Mouse (Mus musculus): Measurements from ENCODE around the gene Lrrc36. TPM values are rescaled to one million over a fixed set of nuclear protein-coding genes. Genes with fewer than 3 reads are reported as not detected.

Lrrc36 gene
- total and polyA plus RNA-seq, 3 experiments, result 0.19 to 0.34 (median 0.26) TPM

DNA sequence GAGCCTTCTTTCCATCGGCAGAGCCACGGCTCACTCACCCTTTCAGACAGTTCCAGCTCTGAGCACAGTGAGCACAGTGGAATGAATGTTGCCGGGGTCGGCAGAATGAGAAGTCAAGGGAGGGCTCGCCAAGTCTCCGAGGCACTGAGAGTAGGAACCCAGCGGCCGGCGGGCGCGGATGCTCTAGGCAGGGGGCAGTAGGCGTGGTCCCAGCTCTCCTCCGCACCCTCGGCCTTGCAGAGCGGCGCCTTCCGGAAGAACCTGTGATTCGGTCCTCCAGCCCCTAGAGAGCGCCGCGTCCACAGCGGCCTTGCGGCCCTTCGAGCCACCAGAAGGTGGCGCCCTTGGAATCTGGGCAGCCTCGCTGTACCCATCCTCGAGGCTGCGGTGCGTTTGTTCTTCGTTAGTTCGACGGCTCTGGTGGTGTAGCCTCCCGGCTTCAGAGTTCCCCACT is 38.8 kb upstream of the Lrrc36 start:
- Histone ChIP-seq H3K9me3 (replicated peaks; ENCODE audit: low read length) (peaks cover 7% of the 10 kb centered on the region), H3K4me1 (ENCODE audit: control insufficient read depth in 1 of 2, insufficient read depth in 2 of 2) (no peaks in the 10 kb centered on the region; a peak in 1 of 4 replicates), H3K27ac (ENCODE audit: insufficient read depth, low read depth) (no peak overlapping the region), H3K79me2 (replicated peaks; ENCODE audit: control insufficient read depth, extremely low read depth, insufficient read depth, poor library complexity, severe bottlenecking) (no peaks in the 10 kb centered on the region), H3K4me2 (ENCODE audit: insufficient read depth, low read depth, poor library complexity, severe bottlenecking) (no peak overlapping the region), H3K36me3 (replicated peaks in 1 of 2; ENCODE audit: control insufficient read depth in 1 of 2, insufficient read depth in 1 of 2, low read length in 1 of 2) (no peaks in the 10 kb centered on the region), H3K4me3 (replicated peaks in 1 of 3; ENCODE audit: low read depth in 2 of 3, low read length in 2 of 3, poor library complexity in 1 of 3) (no peak overlapping the region), H3K27me3 (replicated peaks) (no peaks in the 10 kb centered on the region), H3K9ac (ENCODE audit: insufficient read depth, low read depth) (no peak overlapping the region)
- dilution Hi-C loops (cut with MboI; ENCODE audit: extremely low pct_ligation_motif_present, extremely low pct_unique_long_range_greater_than_20kb, low sequenced_read_pairs) (no loop called here), in situ Hi-C loops (cut with MboI; ENCODE audit: low pct_ligation_motif_present, low pct_unique_long_range_greater_than_20kb, low sequenced_read_pairs) (no loop called here)
- TF ChIP-seq NRF1 (IDR thresholded peaks at IDR 0.05; ENCODE audit: low read depth, low read length) (no peak), TBP (conservative IDR thresholded peaks at IDR 0.05; ENCODE audit: low read depth, low read length) (no peak), E2F4 (IDR thresholded peaks at IDR 0.05; ENCODE audit: insufficient replicate concordance, low read depth, low read length) (no peak), UBTF (IDR thresholded peaks at IDR 0.05; ENCODE audit: low read depth, low read length) (no peak), KAT2A (IDR thresholded peaks at IDR 0.05; ENCODE audit: insufficient replicate concordance, low read length) (no peak), CTCF (conservative IDR thresholded peaks at IDR 0.05 in 1 of 2, IDR thresholded peaks at IDR 0.05 in 1 of 2; ENCODE audit: low read depth in 2 of 2, low read length in 2 of 2) (peak in 1 of 2 experiments; percentile 87; a peak in 2 of 4 replicates), JUN (IDR thresholded peaks at IDR 0.05; ENCODE audit: insufficient read depth, low read depth, low read length) (no peak), CHD1 (IDR thresholded peaks at IDR 0.05; ENCODE audit: low read depth, low read length) (no peak), SMC3 (IDR thresholded peaks at IDR 0.05; ENCODE audit: low read depth, low read length) (peak; percentile 30), BHLHE40 (IDR thresholded peaks at IDR 0.05; ENCODE audit: low read depth, low read length) (no peak), ZC3H11A (IDR thresholded peaks at IDR 0.05; ENCODE audit: low read depth, low read length) (no peak), SIN3A (IDR thresholded peaks at IDR 0.05; ENCODE audit: low read length) (no peak)
- no peak for DNase-seq (ENCODE audit: extremely low read depth)

DNA sequence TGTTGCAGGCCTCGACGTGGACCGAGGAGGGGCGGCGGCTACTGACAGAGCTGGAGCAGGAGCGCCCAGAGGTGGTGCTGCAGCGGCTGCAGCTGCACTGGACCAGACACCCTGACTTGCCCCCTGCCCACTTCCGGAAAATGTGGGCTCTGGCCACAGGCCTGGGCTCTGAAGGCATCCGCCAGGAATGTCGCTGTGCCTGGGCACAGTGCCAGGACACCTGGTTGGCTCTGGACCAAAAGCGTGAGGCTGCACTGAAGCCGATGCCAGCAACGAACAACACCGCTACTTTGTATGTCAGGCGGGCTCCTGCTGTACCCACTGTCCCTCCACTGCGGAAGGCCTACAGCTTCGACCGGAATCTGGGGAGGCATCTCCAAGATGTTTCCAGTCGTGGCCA is 34.7 kb upstream of the Lrrc36 start:
- Histone ChIP-seq H3K4me3 (replicated peaks in 1 of 3; ENCODE audit: low read depth in 2 of 3, low read length in 2 of 3, poor library complexity in 1 of 3) (no peak overlapping the region), H3K79me2 (replicated peaks; ENCODE audit: control insufficient read depth, extremely low read depth, insufficient read depth, poor library complexity, severe bottlenecking) (no peaks in the 10 kb centered on the region), H3K36me3 (replicated peaks in 1 of 2; ENCODE audit: control insufficient read depth in 1 of 2, insufficient read depth in 1 of 2, low read length in 1 of 2) (no peaks in the 10 kb centered on the region), H3K4me1 (ENCODE audit: control insufficient read depth in 1 of 2, insufficient read depth in 2 of 2) (no peaks in the 10 kb centered on the region; a peak in 1 of 4 replicates), H3K9ac (ENCODE audit: insufficient read depth, low read depth) (no peak overlapping the region), H3K27me3 (replicated peaks) (no peaks in the 10 kb centered on the region), H3K9me3 (replicated peaks; ENCODE audit: low read length) (peaks cover 7% of the 10 kb centered on the region), H3K27ac (ENCODE audit: insufficient read depth, low read depth) (no peak overlapping the region), H3K4me2 (ENCODE audit: insufficient read depth, low read depth, poor library complexity, severe bottlenecking) (no peak overlapping the region)
- TF ChIP-seq ZC3H11A (IDR thresholded peaks at IDR 0.05; ENCODE audit: low read depth, low read length), result no peak
- TF ChIP-seq MYC (IDR thresholded peaks at IDR 0.05; ENCODE audit: low read depth, low read length), result no peak
- TF ChIP-seq USF1 (IDR thresholded peaks at IDR 0.05; ENCODE audit: low read depth, low read length), result no peak
- no peak for DNase-seq (ENCODE audit: extremely low read depth)
- dilution Hi-C loops (cut with MboI; ENCODE audit: extremely low pct_ligation_motif_present, extremely low pct_unique_long_range_greater_than_20kb, low sequenced_read_pairs) (no loop called here), in situ Hi-C loops (cut with MboI; ENCODE audit: low pct_ligation_motif_present, low pct_unique_long_range_greater_than_20kb, low sequenced_read_pairs) (no loop called here)

DNA sequence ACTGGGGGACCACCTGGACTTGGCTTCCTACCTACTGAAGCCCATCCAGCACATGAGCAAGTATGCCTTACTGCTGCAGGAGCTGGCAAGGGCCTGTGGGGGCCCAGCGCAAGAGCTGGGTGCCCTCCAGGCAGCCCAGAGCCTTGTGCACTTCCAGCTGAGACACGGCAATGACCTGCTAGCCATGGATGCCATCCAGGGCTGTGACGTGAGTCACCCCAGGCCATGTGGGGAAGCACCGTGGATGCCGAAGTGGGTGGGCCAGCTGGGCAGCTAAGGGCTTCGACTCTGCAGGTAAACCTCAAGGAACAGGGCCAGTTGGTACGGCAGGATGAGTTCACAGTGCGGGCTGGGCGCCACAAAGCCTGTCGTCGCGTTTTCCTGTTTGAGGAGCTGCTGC is 33.1 kb upstream of the Lrrc36 start:
- Histone ChIP-seq H3K4me1 (ENCODE audit: control insufficient read depth in 1 of 2, insufficient read depth in 2 of 2) (peaks cover 0 to 7% of the 10 kb centered on the region in 2 experiments; a peak in 2 of 4 replicates), H3K79me2 (replicated peaks; ENCODE audit: control insufficient read depth, extremely low read depth, insufficient read depth, poor library complexity, severe bottlenecking) (no peaks in the 10 kb centered on the region), H3K9ac (ENCODE audit: insufficient read depth, low read depth) (no peak overlapping the region), H3K27ac (ENCODE audit: insufficient read depth, low read depth) (no peak overlapping the region), H3K4me3 (replicated peaks in 1 of 3; ENCODE audit: low read depth in 2 of 3, low read length in 2 of 3, poor library complexity in 1 of 3) (no peak overlapping the region), H3K9me3 (replicated peaks; ENCODE audit: low read length) (no peaks in the 10 kb centered on the region), H3K36me3 (replicated peaks in 1 of 2; ENCODE audit: control insufficient read depth in 1 of 2, insufficient read depth in 1 of 2, low read length in 1 of 2) (no peaks in the 10 kb centered on the region), H3K27me3 (replicated peaks) (no peaks in the 10 kb centered on the region), H3K4me2 (ENCODE audit: insufficient read depth, low read depth, poor library complexity, severe bottlenecking) (no peak overlapping the region)
- DNase-seq (ENCODE audit: extremely low read depth), result no peak
- TF ChIP-seq MAZ (IDR thresholded peaks at IDR 0.05; ENCODE audit: low read depth, low read length), result no peak
- TF ChIP-seq RAD21 (IDR thresholded peaks at IDR 0.05; ENCODE audit: low read depth, low read length), result no peak
- no peak for TF ChIP-seq TCF12 (IDR thresholded peaks at IDR 0.05; ENCODE audit: low read depth, low read length)
- TF ChIP-seq IRF4 (IDR thresholded peaks at IDR 0.05; ENCODE audit: low read depth, low read length), result no peak
- TF ChIP-seq POLR2AphosphoS2 (IDR thresholded peaks at IDR 0.05; ENCODE audit: low read depth, low read length), result no peak
- no peak for TF ChIP-seq BHLHE40 (IDR thresholded peaks at IDR 0.05; ENCODE audit: low read depth, low read length)
- no peak for TF ChIP-seq ZKSCAN1 (IDR thresholded peaks at IDR 0.05; ENCODE audit: borderline replicate concordance, low read depth, low read length)
- TF ChIP-seq SMC3 (IDR thresholded peaks at IDR 0.05; ENCODE audit: low read depth, low read length), result no peak
- no peak for TF ChIP-seq RCOR1 (conservative IDR thresholded peaks at IDR 0.05; ENCODE audit: low read depth, low read length)
- TF ChIP-seq USF1 (IDR thresholded peaks at IDR 0.05; ENCODE audit: low read depth, low read length), result no peak
- no peak for TF ChIP-seq UBTF (IDR thresholded peaks at IDR 0.05; ENCODE audit: low read depth, low read length)
- no peak for TF ChIP-seq ZC3H11A (IDR thresholded peaks at IDR 0.05; ENCODE audit: low read depth, low read length)
- TF ChIP-seq E2F4 (IDR thresholded peaks at IDR 0.05; ENCODE audit: insufficient replicate concordance, low read depth, low read length), result no peak
- TF ChIP-seq USF2 (conservative IDR thresholded peaks at IDR 0.05; ENCODE audit: low read depth, low read length), result no peak
- TF ChIP-seq GABPA (IDR thresholded peaks at IDR 0.05; ENCODE audit: insufficient replicate concordance, low read depth, low read length), result no peak
- TF ChIP-seq CHD2 (IDR thresholded peaks at IDR 0.05; ENCODE audit: low read length), result no peak
- no peak for TF ChIP-seq MYC (IDR thresholded peaks at IDR 0.05; ENCODE audit: low read depth, low read length)
- TF ChIP-seq ZNF384 (IDR thresholded peaks at IDR 0.05; ENCODE audit: low read depth, low read length), result no peak
- dilution Hi-C loops (cut with MboI; ENCODE audit: extremely low pct_ligation_motif_present, extremely low pct_unique_long_range_greater_than_20kb, low sequenced_read_pairs), result no loop called here
- in situ Hi-C loops (cut with MboI; ENCODE audit: low pct_ligation_motif_present, low pct_unique_long_range_greater_than_20kb, low sequenced_read_pairs), result no loop called here
